Mouse (Mus musculus): ENCODE data around the gene Abt1. TPM values are rescaled to one million over a fixed set of nuclear protein-coding genes. Genes with fewer than 3 reads are reported as not detected.

The Abt1 gene
- polyA plus RNA-seq, 1 experiment from 2014 or later: 8.3 TPM

DNA sequence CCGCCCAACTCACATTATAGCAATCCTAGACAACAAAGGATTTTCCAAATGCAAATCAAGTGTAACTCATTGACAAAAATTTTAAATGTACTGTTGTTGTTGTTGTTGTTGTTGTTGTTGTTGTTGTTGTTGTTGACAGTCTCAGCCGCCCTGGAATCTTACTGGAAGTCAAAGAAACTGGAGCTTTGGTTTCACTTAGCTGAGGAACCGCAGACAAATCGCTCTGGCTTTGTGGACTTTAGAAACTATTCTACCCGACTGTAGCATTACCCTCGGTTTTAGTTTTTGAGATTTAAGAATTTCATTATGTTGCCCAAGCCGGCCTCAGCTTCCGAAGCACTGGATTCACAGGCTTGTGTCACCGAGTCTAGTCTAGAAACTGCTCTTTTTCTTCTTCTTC is 30.3 kb upstream of the Abt1 start:
- H3K4me2 ChIP-seq: peak overlapping the region; percentile 65
- DNase-seq (no peak), ATAC-seq (ENCODE audit: low read depth) (no peak)
- H3K27ac ChIP-seq: peak overlapping the region; percentile 91
- no peaks in the 10 kb centered on the region for H3K27me3 ChIP-seq
- peak overlapping the region; percentile 77 for H3K4me3 ChIP-seq (replicated peaks)
- 1% methylated on average over 9 of the region's 9 CpGs for WGBS (ENCODE audit: insufficient replicate concordance)
- peak overlapping the region; percentile 85 for H3K9ac ChIP-seq
- no peaks in the 10 kb centered on the region for H3K36me3 ChIP-seq
- H3K9me3 ChIP-seq (replicated peaks): no peaks in the 10 kb centered on the region
- peaks cover 53% of the 10 kb centered on the region for H3K4me1 ChIP-seq (replicated peaks)

DNA sequence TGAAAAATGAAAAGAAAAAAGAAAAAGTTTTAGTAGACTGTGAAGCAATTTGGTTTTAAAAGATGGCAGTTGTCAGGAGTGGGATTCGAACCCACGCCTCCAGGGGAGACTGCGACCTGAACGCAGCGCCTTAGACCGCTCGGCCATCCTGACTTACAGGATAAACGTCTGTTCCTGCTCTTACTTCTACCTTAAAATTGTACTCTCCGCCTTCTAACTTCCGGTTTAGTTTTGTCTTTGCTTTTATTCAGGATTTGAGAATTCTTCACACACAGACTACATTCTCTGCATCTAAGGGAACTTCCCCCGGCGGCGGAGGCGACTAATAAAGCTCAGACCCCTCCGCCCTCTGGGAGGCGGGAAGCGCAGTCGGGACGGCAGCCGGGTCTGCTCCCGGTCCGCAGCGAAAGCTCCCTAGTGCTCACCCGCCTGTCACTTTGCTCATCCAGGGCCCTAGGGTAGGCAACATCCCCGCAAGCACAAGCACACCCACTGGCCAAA is 29.7 kb upstream of the Abt1 start:
- H3K4me3 ChIP-seq (replicated peaks): peak overlapping the region; percentile 77

DNA sequence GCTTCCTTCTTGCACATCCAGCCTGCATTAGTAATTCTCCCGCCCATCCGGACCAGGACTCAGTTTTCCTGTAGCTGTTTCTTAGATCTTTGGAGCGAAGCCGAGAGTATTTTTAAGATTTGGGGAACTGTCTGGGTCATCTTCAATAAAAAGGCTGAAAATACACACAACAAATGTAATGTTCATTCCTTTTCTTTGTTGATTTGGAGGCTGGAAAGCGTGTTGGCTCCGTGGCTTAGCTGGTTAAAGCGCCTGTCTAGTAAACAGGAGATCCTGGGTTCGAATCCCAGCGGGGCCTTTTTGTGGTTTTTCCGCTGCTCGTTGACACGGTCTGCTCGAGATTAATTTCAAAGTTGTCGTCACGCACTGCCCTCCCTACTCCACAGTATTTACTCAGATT is 26.7 kb upstream of the Abt1 start:
- ATAC-seq (ENCODE audit: low read depth): peak; percentile 50
- peak overlapping the region; percentile 70 for H3K9ac ChIP-seq
- H3K27ac ChIP-seq: peak overlapping the region; percentile 87
- no peaks in the 10 kb centered on the region for H3K36me3 ChIP-seq
- WGBS (ENCODE audit: insufficient replicate concordance): under 1% methylated on average over 15 of the region's 15 CpGs
- H3K4me2 ChIP-seq: peak overlapping the region; percentile 73
- peak overlapping the region; percentile 62 for H3K4me3 ChIP-seq (replicated peaks)
- H3K9me3 ChIP-seq (replicated peaks): no peaks in the 10 kb centered on the region
- peaks cover 44% of the 10 kb centered on the region for H3K4me1 ChIP-seq (replicated peaks)
- peak; percentile 86 for DNase-seq
- no peaks in the 10 kb centered on the region for H3K27me3 ChIP-seq

More for the DNA sequence above, 29.7 kb upstream of the Abt1 start:
- WGBS (ENCODE audit: insufficient replicate concordance): under 1% methylated on average over 25 of the region's 25 CpGs
- Histone ChIP-seq H3K27ac (peak overlapping the region; percentile 91), H3K36me3 (no peaks in the 10 kb centered on the region), H3K4me1 (replicated peaks) (peaks cover 53% of the 10 kb centered on the region), H3K27me3 (no peaks in the 10 kb centered on the region), H3K4me2 (peak overlapping the region; percentile 65), H3K9ac (peak overlapping the region; percentile 85), H3K9me3 (replicated peaks) (no peaks in the 10 kb centered on the region)
- DNase-seq: peak; percentile 78
- ATAC-seq (ENCODE audit: low read depth): peak; percentile 83

DNA sequence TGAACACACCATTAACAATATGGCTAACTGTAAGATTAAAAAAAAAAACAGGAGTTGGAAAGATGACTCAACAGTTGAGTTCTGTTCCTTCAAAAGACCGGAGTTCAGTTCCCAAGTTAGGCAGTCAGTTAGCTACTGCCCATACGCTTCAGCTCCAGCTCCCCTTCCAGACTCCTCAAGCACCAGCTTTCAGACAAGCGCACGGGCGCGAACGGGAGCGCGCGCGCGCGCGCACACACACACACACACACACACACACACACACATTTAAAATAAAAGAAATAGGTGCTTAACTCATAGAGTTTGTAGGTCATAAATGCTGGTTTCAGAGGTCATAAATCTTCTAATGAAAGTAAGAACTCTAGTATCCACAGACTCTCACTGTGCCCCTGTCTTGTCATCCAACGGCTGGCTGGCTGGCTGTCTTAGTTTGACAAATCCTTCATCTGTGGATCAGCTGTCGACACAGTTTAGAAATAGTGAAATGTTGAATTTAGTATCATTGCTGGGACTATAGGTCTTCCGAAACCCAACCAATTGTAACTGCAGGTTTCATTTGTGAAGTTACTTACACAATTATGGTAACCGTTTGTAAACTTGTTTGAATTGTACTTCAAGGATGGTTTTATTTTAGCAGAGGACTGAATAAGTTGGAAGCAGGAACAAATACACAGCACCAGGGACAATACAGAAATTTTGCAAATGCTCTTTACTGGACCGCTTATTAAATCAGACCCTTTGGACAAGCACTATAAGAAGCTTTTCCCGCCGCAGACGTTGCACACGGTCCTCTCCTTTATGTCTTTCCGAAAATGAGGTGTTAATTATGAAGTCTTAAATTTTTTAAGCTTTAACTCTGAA is 25.8 kb upstream of the Abt1 start:
- Histone ChIP-seq H3K4me3 (replicated peaks) (peak overlapping the region; percentile 62), H3K36me3 (no peaks in the 10 kb centered on the region), H3K9me3 (replicated peaks) (no peaks in the 10 kb centered on the region), H3K4me1 (replicated peaks) (peaks cover 49% of the 10 kb centered on the region), H3K27me3 (no peaks in the 10 kb centered on the region), H3K27ac (peak overlapping the region; percentile 87), H3K4me2 (peak overlapping the region; percentile 73), H3K9ac (peak overlapping the region; percentile 70)
- DNase-seq (peak; percentile 72), ATAC-seq (ENCODE audit: low read depth) (peak; percentile 32)
- WGBS (ENCODE audit: insufficient replicate concordance): under 1% methylated on average over 24 of the region's 24 CpGs

DNA sequence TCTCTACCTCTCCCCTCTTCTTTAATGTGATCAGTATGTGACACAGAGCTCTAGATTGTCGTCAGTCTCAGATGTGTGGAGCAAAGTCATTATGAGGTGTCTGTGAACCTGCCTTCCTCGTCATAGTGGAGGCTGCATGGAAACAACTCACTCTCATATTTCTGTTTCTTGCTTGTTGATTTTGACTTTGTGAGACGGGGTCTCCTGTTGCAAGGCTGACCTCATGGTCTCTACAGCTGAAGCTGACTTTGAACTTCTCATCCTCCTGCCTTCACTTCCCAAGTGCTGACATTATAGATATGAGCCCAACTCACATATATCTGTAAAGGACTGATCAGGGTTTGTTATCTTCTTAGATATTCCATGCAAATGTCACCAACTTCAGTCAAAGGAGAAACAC is 25.1 kb upstream of the Abt1 start:
- Histone ChIP-seq H3K27me3 (no peaks in the 10 kb centered on the region), H3K9ac (peak overlapping the region; percentile 70), H3K4me3 (replicated peaks) (peak overlapping the region; percentile 62), H3K27ac (peak overlapping the region; percentile 87), H3K36me3 (no peaks in the 10 kb centered on the region), H3K4me1 (replicated peaks) (peaks cover 56% of the 10 kb centered on the region), H3K4me2 (peak overlapping the region; percentile 73), H3K9me3 (replicated peaks) (no peaks in the 10 kb centered on the region)
- WGBS (ENCODE audit: insufficient replicate concordance): 20% methylated on average over 3 of the region's 3 CpGs
- ATAC-seq (ENCODE audit: low read depth): no peak
- no peak for DNase-seq

DNA sequence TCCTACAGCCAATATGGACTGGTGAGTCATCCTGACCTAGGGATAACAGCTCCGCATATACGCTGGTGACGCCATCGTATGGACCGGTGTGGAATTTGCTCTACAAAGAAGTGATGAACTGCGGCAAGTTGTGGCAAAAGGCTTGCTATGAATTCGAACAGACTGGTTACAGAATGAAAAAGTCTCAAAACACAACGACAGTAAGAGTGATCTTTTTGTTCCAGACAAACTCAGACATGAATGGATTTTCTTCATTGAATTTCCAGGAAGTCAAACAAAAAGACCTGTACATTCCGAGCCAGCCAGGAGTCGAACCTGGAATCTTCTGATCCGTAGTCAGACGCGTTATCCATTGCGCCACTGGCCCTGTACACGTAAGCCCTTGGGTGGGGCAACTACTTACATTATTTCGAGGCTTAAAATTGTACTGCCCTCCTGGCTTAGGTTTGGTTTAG is 22.9 kb upstream of the Abt1 start:
- Histone ChIP-seq H3K9me3 (replicated peaks) (no peaks in the 10 kb centered on the region), H3K4me1 (replicated peaks) (peaks cover 48% of the 10 kb centered on the region), H3K9ac (peak overlapping the region; percentile 73), H3K4me2 (peak overlapping the region; percentile 90), H3K27me3 (no peaks in the 10 kb centered on the region), H3K36me3 (no peaks in the 10 kb centered on the region), H3K27ac (peak overlapping the region; percentile 84), H3K4me3 (replicated peaks) (peak overlapping the region; percentile 78)
- DNase-seq (peak; percentile 83), ATAC-seq (ENCODE audit: low read depth) (peak; percentile 37)
- under 1% methylated on average over 16 of the region's 16 CpGs for WGBS (ENCODE audit: insufficient replicate concordance)

DNA sequence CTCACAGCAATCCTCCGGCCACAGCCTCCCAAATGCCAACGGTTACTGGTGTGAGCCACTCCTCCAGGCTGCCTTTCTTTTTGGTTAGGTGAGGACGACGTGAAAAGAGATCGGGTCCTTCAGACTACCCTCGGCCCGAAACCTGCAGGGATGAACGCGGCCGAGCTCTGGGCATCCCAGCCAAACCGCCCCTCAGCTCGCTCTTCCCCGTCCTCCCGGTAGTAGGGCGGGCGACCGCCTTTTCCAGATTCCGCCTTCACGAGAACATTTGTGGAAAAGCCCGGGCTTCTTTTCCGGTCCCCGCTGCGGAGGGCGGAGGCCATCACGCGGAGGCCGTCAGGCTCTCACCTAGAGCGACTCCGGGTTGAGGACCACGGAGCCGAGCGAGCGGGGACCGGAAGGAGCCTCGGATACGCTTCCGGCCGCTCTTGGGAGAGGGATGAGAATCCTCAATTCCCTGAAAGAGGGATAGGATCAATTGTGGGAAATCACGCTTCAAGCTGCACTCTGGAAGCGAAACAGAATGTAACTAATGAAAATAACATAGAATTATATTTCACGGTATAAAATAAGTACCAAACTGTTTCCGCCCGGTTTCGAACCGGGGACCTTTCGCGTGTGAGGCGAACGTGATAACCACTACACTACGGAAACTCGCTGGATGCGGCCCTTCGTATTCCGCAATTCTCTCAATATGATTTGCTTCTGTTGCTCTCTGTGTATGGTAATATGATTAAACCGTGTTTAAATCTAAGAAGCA is 22.1 kb upstream of the Abt1 start:
- no peaks in the 10 kb centered on the region for H3K36me3 ChIP-seq
- peak overlapping the region; percentile 90 for H3K4me2 ChIP-seq
- H3K9ac ChIP-seq: peak overlapping the region; percentile 89
- H3K4me3 ChIP-seq (replicated peaks): peak overlapping the region; percentile 78
- peaks cover 40% of the 10 kb centered on the region for H3K4me1 ChIP-seq (replicated peaks)
- peak; percentile 84 for DNase-seq
- ATAC-seq (ENCODE audit: low read depth): peak; percentile 85
- H3K27ac ChIP-seq: peak overlapping the region; percentile 96
- under 1% methylated on average over 55 of the region's 55 CpGs for WGBS (ENCODE audit: insufficient replicate concordance)
- H3K9me3 ChIP-seq (replicated peaks): no peaks in the 10 kb centered on the region
- no peaks in the 10 kb centered on the region for H3K27me3 ChIP-seq

DNA sequence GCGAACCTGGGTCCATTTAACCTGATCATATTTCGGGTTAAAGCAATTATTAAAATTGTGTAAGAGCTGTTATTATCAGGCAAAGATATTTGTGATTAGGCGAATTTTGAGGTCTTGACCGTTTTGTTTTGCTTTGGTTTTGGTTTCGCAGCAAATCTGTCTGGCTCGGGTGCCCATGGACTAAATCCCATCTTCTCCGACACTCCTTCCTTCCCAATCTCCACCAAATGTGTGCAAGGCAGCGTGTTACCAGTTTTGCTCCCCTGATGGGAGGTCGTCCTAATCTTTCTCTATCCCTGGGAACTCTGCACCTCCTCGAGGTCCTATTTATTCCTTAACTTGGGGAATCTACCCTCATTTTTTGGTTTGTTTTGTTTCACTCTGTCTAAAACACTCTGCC is 21.5 kb upstream of the Abt1 start:
- Histone ChIP-seq H3K4me1 (replicated peaks) (peaks cover 40% of the 10 kb centered on the region), H3K36me3 (no peaks in the 10 kb centered on the region), H3K4me3 (replicated peaks) (peak overlapping the region; percentile 78), H3K4me2 (peak overlapping the region; percentile 90), H3K27ac (peak overlapping the region; percentile 96), H3K9ac (peak overlapping the region; percentile 89), H3K27me3 (no peaks in the 10 kb centered on the region), H3K9me3 (replicated peaks) (no peaks in the 10 kb centered on the region)
- WGBS (ENCODE audit: insufficient replicate concordance): 6% methylated on average over 10 of the region's 10 CpGs
- ATAC-seq (ENCODE audit: low read depth) (no peak), DNase-seq (no peak)

DNA sequence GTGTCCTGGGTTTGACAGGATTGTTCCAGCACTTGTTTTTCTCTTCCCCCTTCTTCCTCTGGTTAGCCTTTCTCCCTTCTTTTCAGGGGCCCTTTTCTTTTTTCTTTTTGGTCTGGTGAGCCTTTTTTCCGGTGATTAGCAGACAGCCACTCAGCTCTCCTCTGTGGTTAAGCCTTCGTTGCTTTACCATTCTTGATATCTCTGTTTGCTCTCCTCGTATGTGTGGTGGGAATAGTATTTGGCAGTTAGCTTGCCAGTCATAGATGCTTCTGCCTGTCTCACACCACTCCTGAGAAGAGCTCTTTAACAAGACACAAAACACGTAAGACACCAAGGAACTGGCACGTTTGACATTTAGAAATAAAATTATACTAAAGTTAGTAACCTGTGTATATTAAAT is 20.8 kb upstream of the Abt1 start:
- H3K4me1 ChIP-seq (replicated peaks): peaks cover 40% of the 10 kb centered on the region
- no peaks in the 10 kb centered on the region for H3K27me3 ChIP-seq
- H3K36me3 ChIP-seq: no peaks in the 10 kb centered on the region
- no peak for ATAC-seq (ENCODE audit: low read depth)
- peak overlapping the region; percentile 78 for H3K4me3 ChIP-seq (replicated peaks)
- peak overlapping the region; percentile 74 for H3K27ac ChIP-seq
- 30% methylated on average over 5 of the region's 5 CpGs for WGBS (ENCODE audit: insufficient replicate concordance)
- H3K9ac ChIP-seq: peak overlapping the region; percentile 89
- H3K9me3 ChIP-seq (replicated peaks): no peaks in the 10 kb centered on the region
- peak overlapping the region; percentile 90 for H3K4me2 ChIP-seq
- DNase-seq: no peak

DNA sequence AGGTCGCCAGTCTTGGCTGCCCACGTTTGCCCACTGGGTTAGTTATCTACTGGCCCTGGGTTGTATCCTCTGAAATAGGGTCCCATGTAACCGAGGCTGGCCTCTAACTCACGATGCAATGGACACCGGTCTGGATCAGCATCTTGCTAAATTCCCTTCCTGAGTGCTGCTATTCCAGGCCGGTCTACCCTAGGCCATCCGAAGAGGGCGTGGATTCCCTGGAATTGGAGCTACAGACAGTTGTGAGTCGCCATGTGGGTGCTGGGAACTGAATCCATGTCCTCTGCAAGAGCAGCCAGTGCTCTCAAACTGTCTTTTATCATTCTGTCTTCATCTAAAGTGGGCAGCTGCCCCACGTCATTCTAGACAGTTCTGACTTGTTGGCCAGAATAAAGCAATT is 16.2 kb upstream of the Abt1 start:
- WGBS (ENCODE audit: insufficient replicate concordance): 73% methylated on average over 10 of the region's 10 CpGs
- no peak overlapping the region for H3K4me3 ChIP-seq (replicated peaks)
- DNase-seq (no peak), ATAC-seq (ENCODE audit: low read depth) (no peak)
- no peak overlapping the region for H3K27ac ChIP-seq
- H3K9ac ChIP-seq: no peak overlapping the region
- peaks cover 30% of the 10 kb centered on the region for H3K4me1 ChIP-seq (replicated peaks)
- H3K36me3 ChIP-seq: no peaks in the 10 kb centered on the region
- H3K9me3 ChIP-seq (replicated peaks): no peaks in the 10 kb centered on the region
- H3K4me2 ChIP-seq: no peak overlapping the region
- H3K27me3 ChIP-seq: no peaks in the 10 kb centered on the region

DNA sequence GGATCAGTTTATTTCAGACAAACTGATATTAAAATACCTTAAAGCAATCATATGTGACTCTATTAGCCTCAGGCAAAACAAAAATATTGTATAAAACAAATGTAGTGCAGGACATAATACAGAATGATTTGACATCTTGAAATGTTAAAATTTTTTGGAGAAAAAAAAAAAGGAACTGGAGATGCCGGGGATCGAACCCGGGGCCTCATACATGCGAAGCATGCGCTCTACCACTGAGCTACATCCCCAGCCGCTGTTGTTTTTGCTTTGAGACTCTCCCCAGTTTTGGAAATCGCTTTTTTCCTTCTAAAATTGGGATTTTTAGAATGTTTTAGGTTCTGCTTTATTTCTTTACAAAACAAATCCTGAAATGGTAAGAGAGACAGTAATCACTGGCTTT is 14.9 kb upstream of the Abt1 start:
- WGBS (ENCODE audit: insufficient replicate concordance): under 1% methylated on average over 7 of the region's 7 CpGs
- Histone ChIP-seq H3K36me3 (no peaks in the 10 kb centered on the region), H3K4me2 (peak overlapping the region; percentile 85), H3K27me3 (no peaks in the 10 kb centered on the region), H3K9me3 (replicated peaks) (no peaks in the 10 kb centered on the region), H3K9ac (peak overlapping the region; percentile 70), H3K27ac (peak overlapping the region; percentile 76), H3K4me1 (replicated peaks) (peaks cover 29% of the 10 kb centered on the region), H3K4me3 (replicated peaks) (peak overlapping the region; percentile 69)
- DNase-seq (no peak), ATAC-seq (ENCODE audit: low read depth) (no peak)
